Mouse (Mus musculus): ENCODE results near the gene Gss.

- TF ChIP-seq CTCF (IDR thresholded peaks at IDR 0.05; ENCODE audit: extremely low read depth, insufficient read depth, low read length) (no peak), POLR2A (IDR thresholded peaks at IDR 0.05; ENCODE audit: extremely low read depth, insufficient read depth, low read length) (no peak)
Observed at GRCm38 (mm10) chr2:155567751-155568150, 24.9 kb downstream of the Gss start.

Measured in cortical plate, adult 2 months (tissue).